Mouse (Mus musculus) heart, postnatal 10 days (tissue): ENCODE measurements at regions not wholly inside any gene's neighbourhood (a gene's known extent, or its start where the extent isn't known, plus 50 kb on each side); places are given as distances from the start of the nearest gene placed in this dataset.
"Not testable (repeated sequence)": the region's sequence is repeated elsewhere in the genome, so short reads cannot be mapped to it uniquely, and the experiment has no call there.

Source experiments
- DNase-seq, 2 experiments: peaks; one replicate each; pipeline ENCODE4 v3.0.0; 2021
- intact Hi-C: fragments of 180-260 bp; cut with DNase I; formaldehyde crosslinking; loops from one replicate; pipeline ENCODE4 v1.15.1; 2025

DNA sequence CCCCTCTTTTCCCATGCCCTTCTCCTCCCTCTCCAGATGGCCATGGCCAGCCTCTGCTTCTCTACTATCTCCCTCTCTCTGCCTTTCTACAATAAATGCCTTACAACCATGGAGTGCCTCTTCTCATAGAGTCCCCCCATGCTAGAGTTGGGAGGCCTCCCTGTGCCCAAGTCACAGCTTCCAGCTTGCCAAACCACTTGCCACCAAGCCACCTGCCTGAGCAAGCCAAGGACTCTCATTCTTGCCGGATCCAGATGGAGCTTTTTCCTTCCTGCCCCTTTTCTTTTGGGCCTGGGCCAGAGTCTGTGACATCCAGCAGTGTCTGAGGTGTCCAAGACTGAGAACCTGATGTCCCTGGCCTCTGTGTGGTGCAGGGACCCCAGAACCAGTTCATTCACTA lies 367.4 kb upstream of the Arhgap42 start:
- no peak for DNase-seq
- intact Hi-C loops, result no loop called here

DNA sequence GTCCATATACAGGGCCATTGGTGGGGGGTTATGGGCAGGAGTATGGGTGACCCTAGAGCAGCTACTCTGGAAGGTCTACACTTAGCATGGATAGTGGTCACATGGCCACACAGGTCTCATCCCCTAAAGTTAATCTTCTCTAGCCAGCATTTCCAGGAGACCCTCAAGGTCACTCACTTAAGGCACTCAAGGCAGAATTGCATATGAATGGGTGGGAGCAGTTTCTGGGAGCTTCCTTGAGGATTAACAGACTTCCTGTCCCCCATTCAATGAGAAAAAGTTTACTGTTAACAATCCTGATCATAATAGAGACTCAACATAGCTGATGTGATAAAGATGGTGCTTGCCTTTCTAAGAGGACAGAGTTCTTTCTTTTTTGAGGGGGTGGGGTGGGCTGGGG lies 352.4 kb upstream of the Arhgap42 start:
- no peak for DNase-seq
- intact Hi-C loops, result no loop called here

DNA sequence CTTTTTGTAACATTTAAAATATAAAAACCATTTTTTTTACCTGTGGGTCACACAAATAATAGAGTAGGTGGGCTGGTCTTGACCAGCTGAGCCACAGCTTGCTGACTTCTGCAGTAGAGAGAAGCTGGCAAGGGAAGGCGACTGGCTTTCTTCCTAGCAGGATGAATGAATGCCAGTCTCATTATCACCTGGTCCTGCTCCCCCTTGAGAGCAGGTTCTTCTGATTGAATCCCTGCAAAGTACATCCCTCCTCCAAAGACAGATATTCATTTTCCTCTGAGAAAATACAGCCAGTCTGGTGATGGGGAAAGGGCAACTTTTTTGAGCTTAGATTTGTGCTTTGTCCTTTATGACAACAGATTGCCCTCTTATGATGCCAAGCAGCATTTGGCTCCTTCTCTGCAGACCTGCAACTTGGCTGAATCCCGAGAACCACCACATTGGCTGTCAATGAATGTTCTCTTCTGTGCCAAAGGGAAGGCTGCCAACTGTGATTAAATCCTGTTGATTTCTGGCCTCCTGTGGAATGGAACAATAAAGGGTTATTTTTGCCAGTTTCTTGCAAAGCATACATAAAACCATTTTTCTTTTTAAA lies 344.2 kb upstream of the Arhgap42 start:
- intact Hi-C loops, result loop anchor here (10.0 kb wide), 1 partner anchor 158 kb away; no protein-coding TSS in a partner anchor
- DNase-seq, result peak; percentile 55 to 57

DNA sequence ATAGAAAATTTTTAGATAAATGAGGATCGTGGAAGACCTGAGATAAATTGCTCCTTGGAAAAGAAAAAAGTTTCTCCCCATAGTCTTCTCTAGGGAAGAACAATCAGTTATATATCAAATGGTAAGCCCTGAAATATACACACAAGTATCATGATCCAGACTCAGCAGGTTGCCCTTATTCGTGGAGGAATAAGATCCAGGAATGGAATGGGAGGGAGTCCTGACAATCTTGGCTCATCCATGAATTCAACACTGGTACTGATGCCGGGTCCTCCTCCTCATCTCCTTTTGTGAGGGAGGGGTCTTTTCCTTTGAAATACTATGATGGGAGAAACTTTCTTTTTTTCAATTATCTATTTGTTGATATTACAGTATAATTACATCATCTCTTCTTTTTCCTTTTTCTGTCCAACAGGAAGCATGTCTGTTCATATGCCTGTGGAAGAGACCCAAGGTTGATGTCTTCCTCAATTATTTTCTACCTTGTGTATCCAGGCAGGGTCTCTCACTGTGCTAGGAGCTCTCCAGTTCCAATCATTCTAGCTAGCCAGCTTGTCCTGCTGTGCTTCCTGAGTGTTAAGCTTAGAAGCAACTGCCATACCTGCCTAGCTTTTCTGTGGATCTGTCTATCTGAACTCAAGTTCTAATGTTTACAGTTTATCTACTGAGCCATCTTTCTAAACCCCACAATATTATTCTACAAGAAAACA lies 343.6 kb upstream of the Arhgap42 start:
- intact Hi-C loops, result loop anchor here (10.0 kb wide), 1 partner anchor 158 kb away; no protein-coding TSS in a partner anchor
- no peak for DNase-seq

DNA sequence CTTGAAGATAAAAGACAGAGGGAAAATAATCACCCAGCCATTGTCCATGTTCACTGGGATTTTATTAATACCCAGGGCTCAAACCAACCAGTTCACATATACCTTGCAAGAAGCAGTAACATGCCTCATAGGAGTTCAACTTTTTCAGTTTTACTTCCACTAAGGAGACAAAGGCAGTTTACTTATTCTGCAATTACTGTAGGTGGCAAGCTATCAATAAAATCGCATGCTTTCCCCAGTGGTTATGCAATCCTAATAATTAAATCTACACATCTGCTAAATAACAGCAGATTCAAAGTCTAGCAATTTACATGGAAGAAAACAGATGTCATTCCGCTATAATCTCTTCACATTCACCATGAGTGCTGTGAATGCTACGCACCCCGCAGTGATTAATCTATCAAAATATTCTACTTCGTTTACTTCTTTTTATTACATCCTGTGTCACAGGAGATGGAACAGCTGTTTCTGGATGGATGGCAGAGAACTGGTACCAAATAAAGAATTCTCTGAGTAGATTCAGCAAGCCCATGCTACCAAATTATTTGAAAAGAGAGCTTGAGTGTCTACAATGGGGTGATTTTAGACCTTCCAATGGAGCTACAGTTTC lies 329.2 kb upstream of the Arhgap42 start:
- no peak for DNase-seq
- intact Hi-C loops, result no loop called here

DNA sequence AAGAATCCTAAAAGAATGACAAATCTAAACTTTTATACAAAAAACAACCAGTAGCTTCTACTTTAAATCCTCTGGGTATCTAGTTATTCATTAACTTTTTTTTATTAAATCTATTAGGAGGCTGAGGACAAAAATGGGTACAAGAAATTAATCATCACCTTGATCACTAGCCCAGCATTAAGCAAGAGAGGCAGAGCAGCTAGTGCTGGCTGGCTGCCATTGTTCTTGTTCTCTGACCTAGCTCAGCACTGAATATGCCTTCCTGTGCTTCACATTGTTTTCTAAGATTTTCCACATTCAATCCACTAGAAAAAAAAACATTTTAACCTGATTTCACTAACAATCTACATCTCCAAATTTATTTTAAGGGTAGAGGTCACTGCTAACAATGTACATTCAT lies 325.6 kb upstream of the Arhgap42 start:
- intact Hi-C loops, result no loop called here
- DNase-seq, result no peak

DNA sequence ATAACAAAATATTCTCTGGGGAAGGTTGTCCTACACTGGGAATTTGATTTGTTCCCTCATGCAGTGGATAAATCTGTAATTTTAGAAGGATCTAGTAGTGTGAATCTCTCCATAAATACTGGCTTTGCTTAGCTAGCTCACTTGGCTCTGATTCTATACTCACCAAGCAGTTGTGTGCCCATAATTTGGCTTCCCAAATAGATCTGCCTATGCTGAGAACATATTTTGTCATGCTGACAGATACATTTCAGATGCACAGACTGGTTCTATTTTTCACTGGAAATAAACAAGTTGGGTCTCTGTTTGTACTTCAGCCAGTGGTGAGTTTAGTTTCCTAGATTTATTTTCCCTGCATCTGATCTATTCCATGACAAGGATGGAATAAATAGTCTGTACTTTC lies 309.8 kb upstream of the Arhgap42 start:
- intact Hi-C loops, result no loop called here

DNA sequence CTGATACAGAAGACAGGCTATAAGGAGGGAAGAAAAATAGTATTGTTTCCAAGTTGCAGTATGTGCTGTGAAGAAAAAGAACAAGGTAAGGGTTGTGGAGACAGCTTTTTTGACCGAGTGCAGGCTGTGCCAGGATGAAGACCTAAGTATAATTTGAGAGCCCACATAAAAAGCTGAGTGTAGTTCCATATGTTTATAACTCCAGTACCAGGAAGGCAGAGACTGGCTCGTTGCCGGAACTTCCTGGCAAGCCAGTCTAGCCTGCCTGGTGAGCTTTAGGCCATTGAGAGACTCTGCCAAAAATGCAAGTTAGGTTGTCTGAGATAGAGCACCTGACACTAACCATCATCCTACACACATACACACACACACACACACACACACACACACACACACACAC lies 308.7 kb upstream of the Arhgap42 start:
- no peak for DNase-seq

More for the DNA sequence above, 309.8 kb upstream of the Arhgap42 start:
- no peak for DNase-seq

DNA sequence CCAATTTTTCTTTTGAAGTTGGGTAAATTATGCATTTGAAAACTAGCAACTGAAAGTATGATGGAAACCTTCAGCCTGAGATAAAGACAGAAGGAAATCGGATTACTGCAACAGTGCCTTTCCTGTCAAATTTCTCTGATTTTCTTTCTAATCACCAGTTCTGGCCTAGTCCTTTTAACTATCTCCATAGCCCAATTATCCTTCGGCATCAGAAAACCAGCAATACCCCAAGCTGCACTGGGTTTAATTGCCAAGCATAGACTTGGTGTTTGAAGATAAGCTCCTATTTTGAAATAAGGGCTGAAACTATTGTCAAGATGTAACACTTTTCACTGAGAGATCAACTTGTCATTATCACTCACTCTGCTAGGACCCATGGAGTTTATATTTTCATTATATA lies 308.2 kb upstream of the Arhgap42 start:
- no peak for DNase-seq
- intact Hi-C loops, result no loop called here

More for the DNA sequence above, 308.7 kb upstream of the Arhgap42 start:
- intact Hi-C loops, result no loop called here

DNA sequence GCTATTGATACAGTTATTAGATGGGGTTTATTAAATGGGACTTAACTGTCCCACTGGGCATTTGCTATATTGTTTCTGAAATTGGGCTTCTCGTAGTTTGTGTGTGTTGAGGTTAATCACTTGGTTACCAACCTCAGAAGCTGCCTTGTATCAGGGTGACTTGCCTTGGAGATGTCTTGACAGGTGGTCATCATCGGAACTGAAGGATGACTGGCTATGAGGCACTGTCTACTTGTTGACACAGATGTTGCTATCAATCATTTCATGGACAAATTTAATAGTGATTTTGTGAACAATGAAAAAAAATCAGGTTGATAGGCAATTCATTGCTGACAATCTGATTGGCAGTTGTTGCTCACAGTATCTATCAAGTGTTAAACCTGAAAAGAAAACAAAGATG lies 261.4 kb upstream of the Arhgap42 start:
- intact Hi-C loops, result no loop called here

DNA sequence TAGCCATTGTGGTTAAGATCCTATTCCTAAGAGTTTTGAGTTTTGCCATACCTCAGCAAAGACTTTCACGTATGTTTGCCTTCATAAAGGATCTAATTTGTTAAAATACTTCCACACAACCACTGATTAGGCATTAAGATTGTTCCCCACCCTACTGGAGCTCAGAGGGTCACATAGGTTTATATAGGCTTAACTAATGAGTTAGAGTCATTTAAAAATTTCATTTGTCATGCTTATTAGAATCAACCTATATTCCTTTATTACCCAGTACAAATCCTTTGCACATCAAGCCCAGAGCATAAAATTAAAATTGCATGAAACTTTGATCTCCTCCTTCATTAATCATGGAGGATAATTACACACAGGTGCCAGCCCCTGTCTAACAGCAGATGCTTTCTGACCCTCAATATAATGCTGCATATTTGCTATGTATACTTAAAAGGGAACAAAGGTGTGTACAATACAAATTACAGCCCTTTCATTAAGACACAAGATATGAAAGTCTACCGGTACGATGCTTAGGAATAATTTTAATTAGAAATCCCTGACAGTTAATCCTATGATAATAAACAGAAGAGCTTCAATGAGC lies 254.8 kb upstream of the Arhgap42 start:
- no peak for DNase-seq
- intact Hi-C loops, result no loop called here

More for the DNA sequence above, 261.4 kb upstream of the Arhgap42 start:
- DNase-seq, result no peak

DNA sequence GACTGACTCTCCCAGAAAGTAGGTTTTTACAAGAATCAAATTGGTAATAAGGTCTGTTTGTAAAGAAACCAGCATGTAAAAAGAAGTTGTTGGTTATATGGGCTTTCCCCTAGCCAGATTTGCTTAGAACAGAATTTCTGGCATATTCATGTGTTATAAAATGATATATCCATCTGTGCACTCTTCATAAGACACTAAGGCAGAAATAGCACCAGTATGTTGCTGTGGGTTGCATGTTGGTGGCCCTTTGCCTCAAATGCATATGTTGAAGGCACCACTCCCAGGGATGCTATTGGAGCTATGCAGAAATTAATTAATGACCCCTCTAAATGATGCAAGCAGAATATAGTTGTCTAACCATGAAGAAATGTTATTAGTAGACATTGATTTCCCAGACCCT lies 238.2 kb upstream of the Arhgap42 start:
- intact Hi-C loops, result no loop called here
- DNase-seq, result no peak

DNA sequence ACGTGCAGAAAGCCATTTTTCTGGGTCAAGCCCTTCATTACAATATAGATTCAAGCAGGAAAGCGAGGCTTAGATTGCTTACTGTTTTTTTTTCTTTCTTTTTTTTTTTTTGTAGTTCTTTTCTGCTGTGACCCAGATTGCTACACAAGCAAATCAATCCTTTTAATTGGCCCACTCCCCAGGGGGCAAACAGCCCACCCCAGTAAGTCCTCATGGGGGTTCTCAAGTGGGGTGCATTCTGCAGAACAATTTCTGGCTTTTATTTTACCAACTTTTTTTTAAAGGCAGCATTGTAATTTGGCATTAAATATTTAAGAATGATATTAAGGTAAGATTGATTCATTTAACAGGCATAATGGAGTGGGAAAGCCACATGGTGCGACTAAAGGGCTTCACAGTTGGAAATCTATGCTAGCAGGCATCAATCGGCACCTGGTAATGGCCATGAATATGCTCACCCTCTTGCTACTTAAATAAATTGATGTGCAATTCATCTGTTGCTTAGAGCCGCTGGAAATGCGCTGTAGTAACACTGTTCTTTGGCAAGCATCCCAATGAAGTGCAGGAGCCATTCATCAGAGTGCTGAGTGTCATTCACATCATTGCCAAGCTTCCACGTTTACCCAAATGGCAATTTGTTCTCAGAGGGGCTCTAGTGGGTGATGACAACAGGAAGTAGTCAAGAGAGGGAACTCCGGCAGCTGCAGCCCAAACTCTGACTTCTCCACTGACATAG lies 236.3 kb upstream of the Arhgap42 start:
- intact Hi-C loops, result no loop called here
- peak; percentile 10 to 15 for DNase-seq

DNA sequence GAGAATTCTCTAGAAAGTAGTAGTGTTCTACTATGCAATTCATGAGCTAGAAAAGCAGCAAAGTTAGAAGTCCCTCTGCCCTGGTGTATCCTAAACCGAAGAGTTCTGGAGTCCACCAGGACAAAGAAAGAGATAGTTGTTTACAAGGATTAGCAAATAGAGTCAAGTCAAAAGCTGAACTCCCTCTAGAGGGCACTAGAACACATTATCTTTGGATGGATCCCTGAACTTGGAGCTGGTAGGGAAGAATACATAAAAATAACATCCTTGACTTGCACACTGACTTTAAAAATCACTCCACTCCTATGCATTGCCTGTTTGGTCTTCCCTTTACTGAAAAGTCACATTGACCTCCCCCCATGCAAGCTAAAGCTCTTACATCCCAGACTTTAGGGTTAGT lies 205.3 kb upstream of the Arhgap42 start:
- intact Hi-C loops, result no loop called here
- no peak for DNase-seq

DNA sequence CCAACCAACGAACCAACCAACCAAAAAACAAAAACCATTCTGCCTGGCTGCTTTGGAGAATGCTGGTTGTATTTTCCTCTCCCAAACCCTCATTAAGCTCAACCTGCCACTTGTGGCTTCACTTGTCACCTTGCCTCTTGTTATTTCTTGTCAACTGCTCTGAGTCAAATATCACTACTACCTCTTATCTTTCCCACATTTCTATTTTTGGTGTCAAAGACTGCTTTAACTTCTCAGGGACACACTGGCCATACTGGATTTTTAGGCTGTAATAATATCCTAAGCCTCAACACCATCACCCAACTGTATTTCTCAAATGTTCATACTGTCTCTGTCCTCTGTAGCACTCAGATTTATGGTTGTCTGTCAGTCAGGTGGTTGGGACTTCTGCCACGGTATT lies 181.4 kb upstream of the Arhgap42 start:
- DNase-seq, result peak in 1 of 2 experiments; percentile 9
- intact Hi-C loops, result loop anchor here (10.0 kb wide), 1 partner anchor 164 kb away; no protein-coding TSS in a partner anchor

DNA sequence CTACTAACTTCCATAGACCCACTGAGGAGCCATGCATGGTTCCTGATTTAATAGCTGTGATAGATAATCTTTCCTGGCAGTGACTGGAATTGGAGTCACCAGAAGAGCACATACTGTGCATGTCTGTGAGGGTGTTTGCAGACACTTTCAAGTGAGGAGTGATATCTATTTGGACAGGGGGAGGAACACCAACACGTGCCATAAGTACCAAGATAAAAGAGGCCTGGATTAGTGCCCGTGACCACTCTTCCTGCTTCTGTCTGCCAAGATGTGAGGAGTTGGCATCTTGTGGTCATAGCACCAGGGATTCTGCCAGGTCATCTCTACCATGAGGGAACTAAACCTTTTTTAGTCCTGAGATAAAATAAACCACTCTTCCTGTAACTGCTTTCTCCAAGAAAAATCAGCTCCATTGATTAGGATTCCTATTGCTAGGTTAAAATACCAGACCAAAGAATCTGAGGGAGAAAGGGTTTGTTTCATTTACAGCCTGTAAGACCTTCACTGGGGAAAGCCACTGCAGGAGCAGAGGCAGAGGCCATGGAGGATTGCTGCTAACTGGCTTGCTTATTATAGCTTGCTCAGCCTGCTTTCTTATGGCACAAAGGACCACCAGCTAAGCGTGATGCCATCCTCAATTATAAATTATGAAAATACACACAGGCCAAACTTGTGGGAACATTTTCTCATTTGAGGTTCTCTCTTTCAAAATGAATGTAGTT lies 173.7 kb upstream of the Arhgap42 start:
- intact Hi-C loops, result no loop called here
- DNase-seq, result peak; percentile 74 to 80

DNA sequence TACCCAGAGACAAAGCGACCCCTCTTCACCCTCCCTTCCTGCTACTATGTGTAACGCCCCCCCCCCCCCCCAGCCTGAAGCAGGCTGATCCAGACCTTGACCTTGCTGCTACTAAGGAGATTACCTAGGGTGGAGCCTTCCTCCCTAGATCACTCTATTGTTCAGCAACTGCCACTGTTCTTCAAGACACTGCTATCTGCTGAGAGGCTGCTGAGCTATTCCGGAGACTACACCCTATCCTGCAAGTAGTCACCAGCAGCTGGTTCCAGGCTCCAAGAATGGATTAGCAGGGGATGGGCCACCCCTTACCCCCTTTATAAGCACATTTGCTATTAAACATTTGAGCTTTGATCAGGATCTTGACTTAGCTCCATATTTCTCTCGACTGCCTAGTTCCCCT lies 155.3 kb upstream of the Arhgap42 start:
- DNase-seq, intact Hi-C loops: not testable (repeated sequence)

DNA sequence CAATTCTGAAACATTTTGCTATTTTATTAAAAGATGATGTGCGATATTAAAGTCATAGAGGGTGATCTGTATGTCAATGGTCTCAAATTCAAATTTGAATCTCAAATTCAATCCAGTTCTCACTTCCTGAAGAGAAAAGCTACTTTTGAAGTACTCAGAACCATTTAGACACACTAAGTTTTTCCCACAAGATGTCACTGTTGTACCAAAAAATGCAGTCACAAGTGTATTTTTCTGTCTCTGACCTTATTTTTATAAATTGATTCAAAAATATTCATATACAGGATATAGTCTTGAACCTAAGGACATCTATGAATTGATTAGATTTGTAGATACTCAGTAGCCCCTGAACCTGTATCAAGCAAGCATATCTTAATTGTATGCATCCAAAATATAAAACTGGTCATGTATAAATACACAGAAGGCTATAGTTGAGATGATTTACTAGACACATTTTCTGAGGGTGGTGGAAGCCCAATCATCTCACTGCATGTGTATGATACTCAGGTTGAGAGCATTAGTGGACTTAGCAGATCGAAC lies 137.8 kb upstream of the Arhgap42 start:
- peak in 1 of 2 experiments; percentile 25 for DNase-seq
- intact Hi-C loops, result loop anchor here (5.0 kb wide), 1 partner anchor 1531 kb away; no protein-coding TSS in a partner anchor

DNA sequence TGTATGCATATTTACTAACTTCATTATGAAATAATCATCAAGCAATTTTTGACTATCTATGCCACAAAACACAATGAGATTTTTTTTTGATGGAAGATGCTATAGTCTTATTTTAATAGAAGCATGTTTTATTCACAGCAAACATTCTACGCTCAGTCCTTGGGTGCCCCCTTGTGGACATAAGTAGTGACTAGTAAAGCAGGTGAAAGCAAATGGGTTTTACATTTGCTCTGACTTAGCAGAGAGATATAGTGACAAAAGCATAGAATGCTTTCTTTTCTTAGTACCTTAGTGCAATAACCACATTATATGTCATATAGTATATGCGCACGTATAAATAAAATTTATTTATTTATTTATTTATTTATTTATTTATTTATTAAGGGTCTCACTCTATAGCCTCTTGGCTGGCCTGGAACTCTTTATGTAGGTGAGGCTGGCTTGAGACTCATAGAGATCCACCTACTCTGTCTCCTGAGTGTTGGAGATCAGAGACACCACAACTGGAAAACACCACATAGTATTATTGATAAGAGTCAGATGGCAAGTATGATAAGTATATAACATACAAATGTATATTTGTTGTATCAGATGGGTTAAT lies 136.5 kb upstream of the Arhgap42 start:
- intact Hi-C loops, result loop anchor here (1.0 to 5.0 kb wide), 3 partner anchors 326 to 1532 kb away; no protein-coding TSS in a partner anchor
- DNase-seq, result peak; percentile 78 to 88
